Mouse (Mus musculus) embryonic fibroblast, embryonic 13.5 days (primary cell): ENCODE measurements around the gene Peli1.

Experiments
- CTCF ChIP-seq: IDR thresholded peaks from 2 replicates; pipeline ENCODE4 v1.5.1; 2011; ENCODE audit warnings: mild to moderate bottlenecking, control low read depth, low read length, moderate library complexity, borderline replicate concordance; ENCODE audit not compliant: insufficient read depth
- POLR2A ChIP-seq: IDR thresholded peaks from 2 replicates; pipeline ENCODE4 v1.6.1; 2011; ENCODE audit warnings: low read depth, mild to moderate bottlenecking, control low read depth, low read length, moderate library complexity

- TF ChIP-seq CTCF (no peak), POLR2A (no peak)
Measured at GRCm38 (mm10) chr11:21060386-21061074, 30.6 kb upstream of the Peli1 start.
